Mouse (Mus musculus): Measurements from ENCODE around the gene Tmcc1.

Tmcc1 gene

GRCm38 (mm10) chr6:115993463-115994145 is 199.7 kb downstream of the Tmcc1 start:
- DNase-seq (ENCODE audit: low read depth) = peak; percentile 64

DNA sequence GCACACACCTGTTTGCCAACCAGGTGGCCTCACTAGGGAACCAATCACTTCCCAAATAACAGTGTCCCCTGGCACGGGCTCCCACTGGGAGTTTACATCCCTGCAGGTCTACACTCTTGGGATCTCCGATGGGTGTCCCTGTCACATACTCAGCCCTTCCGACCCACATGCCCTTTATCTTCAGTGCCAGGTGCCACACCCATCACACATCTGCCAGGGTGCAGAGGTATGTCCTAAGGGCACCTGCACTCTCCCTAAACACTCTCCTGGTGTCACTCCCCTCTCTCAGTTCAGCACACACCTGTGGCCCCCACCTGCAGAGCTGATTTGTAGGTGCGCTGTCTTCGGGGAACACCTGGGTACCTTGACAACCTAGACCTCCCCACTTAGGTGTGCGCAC is 200.3 kb downstream of the Tmcc1 start:
- no peak for DNase-seq (ENCODE audit: low read depth)

- no peak for DNase-seq (ENCODE audit: low read depth)
These were observed 201.2 kb downstream of the Tmcc1 start for GRCm38 (mm10) chr6:115991881-115992620.

DNA sequence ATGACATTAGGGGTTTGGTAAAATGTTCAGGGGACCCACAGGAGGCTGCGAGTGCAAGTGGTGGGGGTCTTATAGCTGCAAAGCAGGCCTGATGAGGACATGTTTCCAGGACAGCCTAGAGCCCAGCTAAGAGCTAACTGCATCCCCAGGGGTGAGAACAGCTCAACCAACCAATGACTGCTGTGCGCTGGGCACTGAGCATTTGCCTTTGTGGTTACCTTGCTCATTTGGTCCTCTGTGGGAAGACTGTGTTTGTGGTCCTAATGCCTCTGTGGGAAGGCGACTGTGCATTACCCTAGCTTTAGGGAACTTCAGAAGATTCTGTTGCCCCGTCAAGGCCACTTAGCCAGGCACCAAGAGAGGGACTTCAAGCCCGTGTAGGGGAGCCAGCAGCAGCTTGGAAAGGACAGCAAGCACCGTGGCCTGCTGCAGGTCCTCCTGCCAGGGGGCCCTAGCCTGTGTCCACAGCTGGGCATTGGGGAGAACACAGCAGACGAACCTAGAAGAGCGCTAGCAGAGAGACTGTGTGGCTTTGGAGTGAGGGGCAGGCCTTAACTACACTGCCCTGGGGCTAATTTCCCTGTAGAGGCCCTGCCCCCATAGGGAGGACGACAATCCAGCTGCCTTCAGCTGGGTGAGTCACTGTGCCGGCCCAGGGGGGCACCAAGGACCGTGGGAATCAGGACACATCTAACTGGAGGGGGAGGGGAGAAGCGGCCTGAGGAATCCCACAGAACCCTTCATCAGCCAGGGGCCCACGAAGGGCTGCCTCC is 202.0 kb downstream of the Tmcc1 start:
- DNase-seq (ENCODE audit: low read depth) = no peak

- DNase-seq (ENCODE audit: low read depth) = no peak
These were observed 202.8 kb downstream of the Tmcc1 start for GRCm38 (mm10) chr6:115990479-115990878.

- no peak for DNase-seq (ENCODE audit: low read depth)
These were observed 203.2 kb downstream of the Tmcc1 start for GRCm38 (mm10) chr6:115990056-115990455.

GRCm38 (mm10) chr6:115989607-115990006 is 203.7 kb downstream of the Tmcc1 start:
- peak; percentile 50 for DNase-seq (ENCODE audit: low read depth)

GRCm38 (mm10) chr6:115989032-115989431 is 204.3 kb downstream of the Tmcc1 start:
- DNase-seq (ENCODE audit: low read depth) = no peak

DNA sequence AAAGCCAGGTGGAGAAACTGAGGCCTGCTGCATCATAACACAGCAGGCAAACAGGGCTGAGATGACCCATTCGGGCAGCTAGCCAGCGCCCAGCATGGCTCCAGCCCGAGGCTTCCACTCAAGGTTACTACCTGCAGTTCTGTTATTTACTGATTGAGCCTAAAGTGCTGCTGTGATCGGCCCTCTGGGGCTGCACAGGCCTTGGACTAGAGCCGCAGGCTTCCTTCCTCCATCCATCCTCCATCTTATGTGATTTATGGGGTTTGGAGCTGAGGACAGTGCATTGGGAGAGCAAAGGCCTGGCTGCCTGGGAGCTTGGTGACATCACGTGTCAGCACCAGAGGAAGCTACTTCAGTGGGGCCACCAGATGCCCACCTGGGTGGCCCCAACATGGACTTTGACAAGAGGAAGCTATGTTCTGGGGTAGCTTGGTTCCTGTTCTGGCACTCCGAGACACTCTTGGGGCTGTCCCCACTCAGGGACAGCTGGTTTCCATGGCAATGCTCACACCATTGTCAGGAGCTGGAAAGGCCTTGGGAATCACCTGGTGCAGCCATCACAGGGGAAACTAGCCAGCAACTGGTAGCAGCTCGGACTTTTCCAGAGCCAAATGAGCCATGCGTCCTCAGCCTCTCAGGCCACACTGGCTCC is 206.1 kb downstream of the Tmcc1 start:
- DNase-seq (ENCODE audit: low read depth) = no peak

- DNase-seq (ENCODE audit: low read depth) = no peak
These were observed 206.7 kb downstream of the Tmcc1 start for GRCm38 (mm10) chr6:115986472-115987095.

DNA sequence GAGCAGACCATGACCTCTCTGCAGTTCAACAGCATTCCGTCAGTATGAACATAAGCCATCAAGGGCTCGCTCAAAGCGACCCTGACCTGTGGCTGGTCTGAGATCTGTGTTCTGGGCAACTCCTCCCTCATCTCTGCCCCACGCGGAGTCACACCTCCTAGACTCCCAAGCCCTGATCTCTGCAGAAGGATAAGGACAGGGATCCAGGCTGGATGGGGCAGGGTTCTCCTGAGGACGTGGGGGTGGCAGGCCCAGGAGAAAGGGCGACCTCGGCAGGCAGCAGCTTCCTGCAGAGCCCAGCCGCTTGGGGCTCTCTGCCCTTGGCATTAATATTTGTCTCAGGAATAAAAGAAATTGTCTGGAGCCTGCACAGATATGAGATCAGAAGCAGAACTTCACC is 207.7 kb downstream of the Tmcc1 start:
- DNase-seq (ENCODE audit: low read depth) = no peak

GRCm38 (mm10) chr6:115984580-115984979 is 208.7 kb downstream of the Tmcc1 start:
- no peak for DNase-seq (ENCODE audit: low read depth)

GRCm38 (mm10) chr6:115983306-115984038 is 209.8 kb downstream of the Tmcc1 start:
- no peak for DNase-seq (ENCODE audit: low read depth)

- no peak for DNase-seq (ENCODE audit: low read depth)
These were observed 210.4 kb downstream of the Tmcc1 start for GRCm38 (mm10) chr6:115982889-115983288.

DNA sequence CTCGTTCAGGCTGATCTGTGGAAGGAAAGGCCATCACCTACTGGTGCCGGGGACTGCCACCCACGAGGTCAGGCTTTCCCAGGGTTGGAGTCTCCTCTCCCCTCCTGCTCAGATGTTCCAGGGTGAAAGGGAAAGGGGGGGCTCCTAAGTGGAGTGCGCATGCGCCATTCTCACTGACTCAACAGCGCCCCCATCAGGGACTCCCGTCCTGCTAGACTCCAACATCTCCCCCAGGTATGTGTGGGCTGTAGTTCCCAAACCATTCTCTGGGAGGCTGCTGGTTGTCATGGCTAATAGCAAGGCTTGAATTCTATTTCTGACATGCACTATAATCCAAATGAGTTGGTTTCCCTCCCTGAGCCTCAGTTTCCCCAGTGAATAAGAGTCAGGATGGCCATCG is 214.7 kb downstream of the Tmcc1 start:
- peak; percentile 33 for DNase-seq (ENCODE audit: low read depth)

DNA sequence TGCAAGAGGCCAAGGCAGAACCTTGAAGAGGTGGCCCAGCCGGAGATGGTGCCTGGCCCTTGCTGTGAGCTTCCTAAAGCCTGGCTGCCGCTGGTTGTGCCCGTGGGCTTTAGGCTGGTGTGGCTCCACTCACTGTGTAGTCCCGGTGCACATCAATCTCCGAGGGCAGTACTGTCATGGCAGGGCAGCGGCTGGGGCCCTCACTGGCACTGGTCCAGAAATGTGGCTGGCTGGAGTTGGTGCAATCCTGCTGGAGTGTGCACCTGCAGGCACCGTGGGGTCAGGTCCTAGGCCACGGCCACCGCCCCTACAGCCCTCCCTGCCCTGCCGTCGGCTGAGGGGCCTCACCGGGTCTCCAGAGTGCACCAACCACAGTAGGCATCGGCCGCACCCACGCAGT is 215.5 kb downstream of the Tmcc1 start:
- DNase-seq (ENCODE audit: low read depth) = no peak

DNA sequence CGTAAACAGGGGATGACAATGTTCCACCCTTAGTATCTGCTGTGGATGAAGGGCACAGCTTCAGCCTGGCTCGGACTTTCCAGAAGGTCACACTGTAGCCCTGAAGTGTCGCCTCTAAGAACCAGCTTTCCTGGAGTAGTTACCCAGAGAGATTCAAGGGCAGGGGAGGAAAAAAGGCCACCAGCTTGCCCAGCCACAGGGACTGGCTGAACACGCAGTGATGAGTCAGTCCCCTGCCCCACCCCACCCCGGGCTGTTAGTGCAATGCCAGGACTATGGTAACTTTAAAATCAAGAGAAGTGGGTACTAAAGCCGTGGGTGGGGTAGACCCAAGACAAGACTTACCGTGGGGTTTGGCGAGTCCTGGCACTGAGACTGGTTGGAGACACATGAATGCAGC is 217.7 kb downstream of the Tmcc1 start:
- DNase-seq (ENCODE audit: low read depth) = no peak

GRCm38 (mm10) chr6:115973881-115974662 is 219.2 kb downstream of the Tmcc1 start:
- no peak for DNase-seq (ENCODE audit: low read depth)

DNA sequence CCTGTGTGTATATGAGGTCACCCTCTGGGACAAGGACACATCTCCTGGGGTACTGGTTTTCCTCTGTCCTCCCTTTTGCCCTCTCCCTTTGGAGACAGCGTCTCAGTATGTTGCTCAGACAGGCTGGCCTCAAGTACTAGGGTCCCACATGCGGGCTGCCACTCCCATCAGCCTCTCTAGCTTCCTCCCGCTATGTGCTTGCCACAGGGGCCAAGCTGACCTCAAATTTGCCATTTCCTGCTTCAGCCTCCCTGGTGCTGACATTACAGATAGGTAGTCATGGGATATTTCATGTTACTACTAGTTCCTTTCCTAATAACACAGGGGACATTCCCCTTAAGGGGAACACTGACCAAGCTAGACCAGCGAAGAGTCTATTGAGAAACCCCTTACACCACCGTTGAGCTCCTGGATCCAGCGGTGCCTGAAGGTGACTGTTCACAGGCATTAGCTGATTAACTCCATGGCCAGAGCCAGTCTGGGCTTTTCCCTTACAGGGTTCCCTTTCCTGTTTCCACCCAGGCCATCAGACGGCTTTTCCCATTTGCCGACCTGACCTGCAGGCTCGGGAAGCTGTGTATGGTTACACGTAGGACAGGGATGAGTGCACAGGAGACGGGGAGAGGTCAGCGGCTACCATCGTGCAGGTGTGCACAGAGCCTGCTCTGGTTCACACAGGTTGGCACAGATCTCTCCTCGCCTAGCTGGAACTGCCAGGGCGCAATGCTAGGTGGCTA is 220.0 kb downstream of the Tmcc1 start:
- no peak for DNase-seq (ENCODE audit: low read depth)
